Mouse (Mus musculus) T-helper 17 cell (primary cell): ENCODE measurements at regions not wholly inside any gene's neighbourhood (a gene's known extent, or its start where the extent isn't known, plus 50 kb on each side); places are given as distances from the start of the nearest gene placed in this dataset.

Experiments used
- in situ Hi-C, 2 experiments: fragments of 300-600 bp; cut with MboI, MseI; formaldehyde crosslinking; loops; 1 replicate in 1 of 2; 2 replicates in 1 of 2; pipeline ENCODE4 v1.15.1; 2025; ENCODE audit warnings: high pct_unique_total_duplicates in 2 of 2

GRCm38 (mm10) chr4:72331882-72332281, 131.2 kb upstream of the Tle1 start:
- in situ Hi-C loops: no loop called here

- in situ Hi-C loops: loop anchor here in 1 of 2 experiments (10.0 kb wide), 1 partner anchor 214 kb away; no protein-coding TSS in a partner anchor
Observed at GRCm38 (mm10) chr4:72329026-72329390, 128.3 kb upstream of the Tle1 start.

GRCm38 (mm10) chr4:72328282-72329025, 127.7 kb upstream of the Tle1 start:
- in situ Hi-C loops: loop anchor here in 1 of 2 experiments (10.0 kb wide), 1 partner anchor 214 kb away; no protein-coding TSS in a partner anchor

GRCm38 (mm10) chr4:72324913-72325312, 124.2 kb upstream of the Tle1 start:
- in situ Hi-C loops: loop anchor here (10.0 to 25.0 kb wide), 2 partner anchors 210 to 587 kb away; no protein-coding TSS in a partner anchor

GRCm38 (mm10) chr4:72285112-72285675, 84.5 kb upstream of the Tle1 start:
- in situ Hi-C loops: no loop called here

GRCm38 (mm10) chr4:72250531-72250930, 49.8 kb upstream of the Tle1 start:
- in situ Hi-C loops: no loop called here
